Mouse (Mus musculus) heart, adult 2 months (tissue): ENCODE data around the gene Tex44.

ENCODE experiments used
- CTCF ChIP-seq: fragments of 200-600 bp; IDR thresholded peaks from 2 replicates; pipeline ENCODE4 v1.8.1; 2022; ENCODE audit warnings: antibody characterized with exemption, mild to moderate bottlenecking, moderate library complexity
- POLR2A ChIP-seq: fragments of 200-500 bp; IDR thresholded peaks from 2 replicates; pipeline ENCODE4 v1.6.1; 2011; ENCODE audit warnings: mild to moderate bottlenecking, low read depth, low read length, control low read depth; ENCODE audit not compliant: insufficient read depth

DNA sequence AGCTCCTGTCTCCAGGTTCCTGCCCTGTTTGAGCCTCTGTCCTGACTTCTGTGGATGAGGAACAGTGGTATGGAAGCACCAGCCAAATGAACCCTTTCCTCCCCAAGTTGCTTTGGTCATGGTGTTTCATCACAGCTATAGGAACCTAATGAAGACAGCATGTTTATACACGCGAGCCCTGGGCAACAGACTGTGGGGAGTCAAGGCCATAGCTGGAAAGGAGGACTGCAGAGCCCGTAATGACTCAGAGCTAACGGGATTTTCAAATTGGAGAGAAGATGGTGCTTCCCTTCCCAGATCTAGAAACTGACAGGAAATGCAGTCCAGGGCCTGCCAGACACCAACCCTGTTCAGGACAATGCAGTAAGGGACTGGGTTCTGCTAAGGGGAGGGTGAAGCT is 33.2 kb downstream of the Tex44 start:
- TF ChIP-seq POLR2A = no peak
- TF ChIP-seq CTCF = no peak
